Mouse (Mus musculus) hindbrain, embryonic 15.5 days (tissue): Measurements from ENCODE around the gene Hax1. TPM values are rescaled to one million over a fixed set of nuclear protein-coding genes. Genes with fewer than 3 reads are reported as not detected.

ENCODE experiments used
- ATAC-seq: fragments of 200-750 bp; cut with Nextera tagmentation; 2 replicates; pipeline ENCODE4 v1.8.0; 2017; ENCODE audit warnings: low read depth, moderate number of reproducible peaks, moderate TSS enrichment; ENCODE audit not compliant: low FRiP score
- H3K27ac ChIP-seq: fragments of 300-500 bp; sonication (generic); replicated peaks from 2 replicates; pipeline ENCODE4 v1.5.1; 2015; ENCODE audit warnings: mild to moderate bottlenecking, inconsistent platforms
- H3K27me3 ChIP-seq: fragments of 300-500 bp; sonication (generic); 2 replicates; pipeline ENCODE4 v1.6.1; 2015; ENCODE audit warnings: control low read depth, inconsistent platforms
- H3K36me3 ChIP-seq: fragments of 300-500 bp; sonication (generic); 2 replicates; pipeline ENCODE4 v1.6.1; 2015; ENCODE audit warnings: control low read depth, inconsistent platforms
- H3K4me1 ChIP-seq: fragments of 300-500 bp; sonication (generic); replicated peaks from 2 replicates; pipeline ENCODE4 v1.6.1; 2015; ENCODE audit warnings: control low read depth, inconsistent platforms
- H3K4me2 ChIP-seq: fragments of 300-500 bp; sonication (generic); 2 replicates; pipeline ENCODE4 v1.6.1; 2015; ENCODE audit warnings: moderate library complexity, mild to moderate bottlenecking, inconsistent platforms
- H3K4me3 ChIP-seq: fragments of 300-500 bp; sonication (generic); 2 replicates; pipeline ENCODE4 v1.5.1; 2015; ENCODE audit warnings: mild to moderate bottlenecking, inconsistent platforms
- H3K9ac ChIP-seq: fragments of 300-500 bp; sonication (generic); 2 replicates; pipeline ENCODE4 v1.6.1; 2015; ENCODE audit warnings: inconsistent platforms
- H3K9me3 ChIP-seq: fragments of 300-500 bp; sonication (generic); 2 replicates; pipeline ENCODE4 v1.6.1; 2016; ENCODE audit warnings: control low read depth, inconsistent platforms
- WGBS: fragments of 180-500 bp; shearing (Covaris S2); methylation state at CpG from one replicate; pipeline ENCODE4 v1.1.7; 2015; 5-methylcytosine and 5-hydroxymethylcytosine counted together
- polyA plus RNA-seq: library from polyadenylated mRNA; unstranded; fragments of >200 nt; fragmentation: Nextera tagmentation; extraction: Ambion mirVana; gene quantifications from 2 replicates; pipeline ENCODE4 v1.2.1, GENCODE M21; 2015

Hax1 gene
- polyA plus RNA-seq, 1 experiment from 2014 or later, result 111 TPM

DNA sequence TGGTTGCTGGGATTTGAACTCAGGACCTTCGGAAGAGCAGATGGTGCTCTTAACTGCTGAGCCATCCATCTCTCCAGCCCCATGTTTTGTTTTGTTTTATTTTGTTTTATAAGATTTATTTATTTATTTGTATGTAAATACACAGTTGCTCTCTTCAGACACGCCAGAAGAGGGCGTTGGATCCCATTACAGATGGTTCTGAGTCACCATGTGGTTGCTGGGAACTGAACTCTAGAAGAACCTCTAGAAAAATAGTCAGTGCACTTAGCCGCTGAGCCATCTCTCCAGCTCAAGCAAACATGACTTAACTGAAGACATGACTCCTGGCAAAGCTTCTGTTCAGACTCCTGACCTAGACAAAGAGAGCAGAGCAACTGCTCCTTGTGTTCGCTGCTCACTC is 16.2 kb downstream of the Hax1 start:
- Histone ChIP-seq H3K27me3 (peaks cover 3% of the 10 kb centered on the region; the same call in 1 of the 2 replicates), H3K9me3 (no peaks in the 10 kb centered on the region), H3K4me1 (no peaks in the 10 kb centered on the region), H3K27ac (no peak overlapping the region), H3K9ac (no peak overlapping the region), H3K4me2 (no peak overlapping the region), H3K36me3 (no peaks in the 10 kb centered on the region), H3K4me3 (no peak overlapping the region)
- 77% methylated on average over 5 of the region's 5 CpGs for WGBS
- ATAC-seq, result no peak

DNA sequence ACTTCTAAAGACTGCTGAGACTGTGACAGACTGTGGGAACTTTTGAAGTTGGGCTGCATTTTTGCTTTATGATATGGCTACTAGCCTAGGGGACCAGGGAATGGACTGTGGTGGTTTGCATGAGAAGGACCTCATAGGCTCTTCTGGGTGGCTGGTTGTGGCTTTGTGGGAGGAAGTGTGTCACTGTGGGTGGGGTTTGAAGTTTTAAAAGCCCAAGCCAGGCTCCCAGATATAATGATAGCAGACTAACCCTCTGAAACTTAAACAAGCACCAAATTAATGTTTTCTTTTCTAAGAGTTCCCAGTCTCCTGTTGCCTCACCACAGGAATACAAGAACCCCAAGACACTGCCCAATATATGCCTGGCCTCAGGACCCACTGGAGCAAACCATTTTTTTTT is 21.7 kb downstream of the Hax1 start:
- no peak overlapping the region for H3K4me3 ChIP-seq
- H3K9me3 ChIP-seq, result no peaks in the 10 kb centered on the region
- no peak overlapping the region for H3K9ac ChIP-seq
- H3K4me2 ChIP-seq, result no peak overlapping the region
- ATAC-seq, result no peak
- peaks cover 3% of the 10 kb centered on the region; the same call in 1 of the 2 replicates for H3K27me3 ChIP-seq
- H3K36me3 ChIP-seq, result no peaks in the 10 kb centered on the region
- no peaks in the 10 kb centered on the region for H3K4me1 ChIP-seq
- no peak overlapping the region for H3K27ac ChIP-seq

DNA sequence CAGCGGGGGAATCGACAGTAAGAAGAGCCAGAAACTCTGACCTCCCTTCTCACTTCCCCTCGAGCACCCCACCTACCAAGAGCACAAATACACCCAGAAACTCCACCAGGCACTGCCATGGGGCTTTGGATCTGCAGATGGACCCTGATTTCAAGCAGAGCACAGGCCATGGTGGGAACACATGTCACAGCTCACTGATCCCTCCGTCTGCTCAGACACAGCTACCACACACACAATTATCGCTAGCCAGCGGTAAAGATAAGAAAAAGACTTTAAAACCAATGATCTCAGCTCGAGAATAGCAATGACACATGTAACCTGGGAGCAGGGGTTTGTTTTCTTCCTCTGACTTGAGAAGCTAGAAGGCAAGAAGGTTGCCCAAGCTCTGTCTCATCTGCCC is 30.1 kb downstream of the Hax1 start:
- Histone ChIP-seq H3K27ac (no peak overlapping the region), H3K9ac (no peak overlapping the region), H3K4me2 (no peak overlapping the region), H3K4me1 (peaks cover 14% of the 10 kb centered on the region), H3K4me3 (no peak overlapping the region), H3K27me3 (no peaks in the 10 kb centered on the region), H3K9me3 (no peaks in the 10 kb centered on the region), H3K36me3 (no peaks in the 10 kb centered on the region)
- no peak for ATAC-seq
- WGBS, result 71% methylated on average over 7 of the region's 7 CpGs

DNA sequence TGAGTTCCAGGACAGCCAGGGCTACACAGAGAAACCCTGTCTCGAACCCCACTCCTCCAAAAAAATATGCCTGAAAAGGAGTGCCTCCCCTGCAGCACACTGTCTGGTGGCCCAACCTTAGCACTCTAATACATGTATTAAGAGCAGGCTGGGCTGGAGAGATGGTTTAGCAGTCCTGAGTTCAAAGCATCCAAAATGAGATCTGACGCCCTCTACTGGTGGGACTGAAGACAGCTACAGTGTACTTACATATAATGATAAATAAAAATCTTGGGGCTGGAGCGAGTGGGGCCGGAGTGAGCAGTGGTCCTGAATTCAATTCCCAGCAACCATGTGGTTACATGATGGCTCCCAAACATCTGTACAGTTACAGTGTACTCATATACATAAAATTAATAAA is 31.6 kb downstream of the Hax1 start:
- H3K27ac ChIP-seq, result no peak overlapping the region
- peaks cover 21% of the 10 kb centered on the region for H3K4me1 ChIP-seq
- no peak for ATAC-seq

DNA sequence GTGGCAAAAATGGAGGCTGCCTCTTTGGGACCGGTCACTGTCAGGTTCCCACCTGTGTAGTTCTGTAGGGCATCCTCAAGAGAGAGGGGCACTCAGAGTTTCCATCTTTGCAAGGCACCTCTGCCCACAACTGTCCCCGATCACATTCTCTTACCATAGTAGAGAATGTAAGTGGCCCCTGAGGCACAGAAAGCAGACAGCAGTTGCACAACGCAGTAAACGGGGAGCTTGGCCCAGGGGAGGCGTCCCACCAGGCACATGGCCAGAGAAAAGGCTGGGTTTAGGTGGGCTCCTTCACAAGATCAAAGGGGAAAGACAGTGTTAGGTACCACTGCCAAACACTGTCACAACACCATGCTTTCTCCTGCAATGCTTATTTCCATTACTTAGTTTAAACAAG is 32.6 kb downstream of the Hax1 start:
- Histone ChIP-seq H3K27ac (no peak overlapping the region), H3K4me3 (no peak overlapping the region), H3K36me3 (no peaks in the 10 kb centered on the region), H3K9ac (no peak overlapping the region), H3K4me1 (peaks cover 30% of the 10 kb centered on the region), H3K9me3 (no peaks in the 10 kb centered on the region), H3K27me3 (no peaks in the 10 kb centered on the region), H3K4me2 (no peak overlapping the region)
- 87% methylated on average over 5 of the region's 5 CpGs for WGBS
- no peak for ATAC-seq

More for the DNA sequence above, 31.6 kb downstream of the Hax1 start:
- Histone ChIP-seq H3K9me3 (no peaks in the 10 kb centered on the region), H3K36me3 (no peaks in the 10 kb centered on the region), H3K4me3 (no peak overlapping the region), H3K9ac (no peak overlapping the region), H3K27me3 (no peaks in the 10 kb centered on the region), H3K4me2 (no peak overlapping the region)
- WGBS, result 75% methylated on average over 4 of the region's 4 CpGs

DNA sequence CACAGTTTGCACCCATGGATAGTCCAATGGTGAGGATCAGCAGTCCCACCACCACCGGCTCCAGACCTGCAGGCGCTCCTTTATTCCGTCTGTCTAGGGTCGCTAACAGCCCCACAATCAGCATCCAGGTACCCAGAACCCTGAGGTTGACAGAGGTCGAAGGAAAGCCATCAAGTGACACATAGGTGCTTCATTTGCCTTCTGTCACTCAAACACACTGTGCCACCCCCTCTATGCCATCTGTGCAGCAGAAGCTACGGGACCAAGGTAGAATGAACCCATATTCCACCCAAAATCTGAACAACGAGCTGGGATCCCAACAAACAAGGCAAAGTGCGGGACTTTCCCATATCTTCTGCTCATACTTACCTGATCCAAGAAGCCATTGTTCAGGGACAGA is 33.0 kb downstream of the Hax1 start:
- no peaks in the 10 kb centered on the region for H3K27me3 ChIP-seq
- H3K4me2 ChIP-seq, result no peak overlapping the region
- H3K9ac ChIP-seq, result no peak overlapping the region
- H3K27ac ChIP-seq, result no peak overlapping the region
- no peaks in the 10 kb centered on the region for H3K36me3 ChIP-seq
- no peak for ATAC-seq
- H3K4me3 ChIP-seq, result no peak overlapping the region
- no peaks in the 10 kb centered on the region for H3K9me3 ChIP-seq
- H3K4me1 ChIP-seq, result peaks cover 34% of the 10 kb centered on the region
- 97% methylated on average over 8 of the region's 8 CpGs for WGBS

DNA sequence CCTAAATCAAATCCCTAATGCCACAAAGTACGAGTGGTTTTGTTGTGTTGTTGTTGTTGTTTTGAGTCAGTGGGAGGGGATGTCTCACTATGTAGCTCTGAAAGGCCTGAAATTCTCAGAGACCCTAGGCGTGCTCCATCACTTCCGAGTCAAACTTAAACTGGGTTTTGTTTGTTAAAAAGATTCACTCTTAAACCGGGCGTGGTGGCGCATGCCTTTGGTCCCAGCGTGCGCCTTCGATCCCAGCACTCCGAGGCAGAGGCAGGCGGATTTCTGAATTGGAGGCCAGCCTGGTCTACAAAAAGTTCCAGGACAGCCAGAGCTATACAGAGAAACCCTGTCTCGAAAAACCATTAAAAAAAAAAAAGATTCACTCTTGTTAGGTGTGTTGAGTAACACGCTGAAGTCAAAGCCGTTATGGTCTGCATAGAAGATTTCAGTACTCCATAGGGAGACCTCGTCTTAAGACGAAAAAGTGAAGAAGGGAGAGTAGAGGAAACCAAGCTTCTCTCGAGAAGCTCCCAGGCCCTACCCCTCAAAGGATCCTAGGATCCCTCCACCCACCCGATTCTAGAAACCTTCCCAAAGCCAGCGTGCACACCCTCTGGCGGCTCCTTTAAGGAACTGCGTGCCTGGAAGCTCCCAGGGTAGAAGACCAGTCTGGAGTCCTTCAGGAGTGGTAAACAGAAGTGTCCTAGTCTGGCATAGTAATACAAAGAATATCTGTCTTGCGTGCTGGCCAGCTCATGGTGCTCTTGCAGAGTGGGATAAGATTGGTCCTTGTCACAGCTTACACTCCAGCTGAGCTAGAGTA is 34.4 kb downstream of the Hax1 start:
- Histone ChIP-seq H3K4me1 (peaks cover 46% of the 10 kb centered on the region), H3K27me3 (no peaks in the 10 kb centered on the region), H3K27ac (peak overlapping the region; percentile 94), H3K4me2 (peak overlapping the region; percentile 84), H3K4me3 (peak overlapping the region; percentile 98), H3K9me3 (no peaks in the 10 kb centered on the region), H3K36me3 (0 out of 2 replicates have a peak, but pooled peaks cover under 1% of the 10 kb centered on the region), H3K9ac (peak overlapping the region; percentile 96)
- no peak for ATAC-seq
- 32% methylated on average over 22 of the region's 22 CpGs for WGBS

DNA sequence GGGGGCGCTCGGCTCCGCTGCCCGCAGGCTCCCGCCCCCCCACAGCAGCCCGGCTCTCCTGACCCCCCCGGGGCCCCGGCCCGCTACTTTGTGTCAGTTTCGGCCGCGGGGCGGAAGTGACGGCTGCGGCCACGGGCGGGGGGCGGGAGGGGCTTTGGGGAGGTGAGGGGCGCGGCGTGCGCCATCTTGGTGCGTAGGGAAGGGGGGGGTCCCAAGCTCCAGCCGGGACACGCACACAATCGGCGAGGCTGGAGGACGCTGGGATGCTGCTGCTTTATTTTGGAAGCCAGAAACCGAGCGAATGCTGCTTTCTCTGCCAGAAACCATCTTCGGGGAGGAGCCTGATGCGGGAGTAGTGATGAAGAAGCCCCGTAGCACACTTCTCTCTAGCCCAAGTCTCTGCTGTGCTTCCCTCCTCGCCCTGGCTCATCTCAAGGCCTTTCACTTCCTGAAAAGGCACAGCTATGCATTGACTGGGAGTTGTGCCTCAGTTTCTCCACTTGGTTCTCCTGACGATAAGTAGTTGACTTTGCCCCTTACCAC is 35.3 kb downstream of the Hax1 start, which contains the start of gene Atp8b2:
Gene Atp8b2, minus strand, starts transcription at position 288 of the 543 bp plus-strand sequence.
- Histone ChIP-seq H3K4me2 (peak within 1 kb of the TSS; percentile 84), H3K27ac (peak within 1 kb of the TSS; percentile 94), H3K27me3 (no peaks in the 10 kb centered on the region), H3K9ac (peak within 1 kb of the TSS; percentile 96), H3K36me3 (peaks cover 5% of the 10 kb centered on the region), H3K4me1 (peaks cover 55% of the 10 kb centered on the region), H3K9me3 (no peaks in the 10 kb centered on the region), H3K4me3 (peak within 1 kb of the TSS; percentile 98)
- peak; percentile 60 for ATAC-seq
- WGBS, result under 1% methylated on average over 35 of the region's 35 CpGs

DNA sequence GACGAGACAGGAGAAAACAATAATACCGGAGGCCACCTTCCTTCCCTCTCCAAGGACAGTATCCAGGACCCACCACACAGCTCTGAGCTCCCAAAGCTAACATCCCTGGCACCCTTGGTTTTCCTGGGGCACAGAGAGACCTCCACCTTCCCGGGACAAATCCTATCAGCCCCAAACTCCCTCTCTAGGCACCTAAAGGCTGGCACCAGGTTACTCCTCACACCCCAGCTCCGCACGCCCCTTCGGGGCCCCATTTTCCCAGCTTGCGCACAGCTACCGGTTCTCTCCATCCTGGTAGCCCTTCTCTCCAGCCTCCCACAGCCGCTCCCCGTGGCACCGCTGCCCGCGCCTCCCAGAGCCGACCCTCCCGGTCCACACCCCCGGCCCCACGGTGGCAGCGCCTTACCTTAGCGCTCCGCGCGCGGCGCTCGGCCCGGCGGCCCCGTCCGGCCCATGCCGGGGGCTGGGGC is 35.8 kb downstream of the Hax1 start:
- Histone ChIP-seq H3K36me3 (peaks cover 10% of the 10 kb centered on the region), H3K9ac (peak overlapping the region; percentile 96), H3K4me2 (peak overlapping the region; percentile 84), H3K4me3 (peak overlapping the region; percentile 98), H3K27me3 (no peaks in the 10 kb centered on the region), H3K4me1 (peaks cover 56% of the 10 kb centered on the region), H3K27ac (peak overlapping the region; percentile 94), H3K9me3 (no peaks in the 10 kb centered on the region)
- ATAC-seq, result peak; percentile 31
- WGBS, result 0% methylated on average over 30 of the region's 30 CpGs

DNA sequence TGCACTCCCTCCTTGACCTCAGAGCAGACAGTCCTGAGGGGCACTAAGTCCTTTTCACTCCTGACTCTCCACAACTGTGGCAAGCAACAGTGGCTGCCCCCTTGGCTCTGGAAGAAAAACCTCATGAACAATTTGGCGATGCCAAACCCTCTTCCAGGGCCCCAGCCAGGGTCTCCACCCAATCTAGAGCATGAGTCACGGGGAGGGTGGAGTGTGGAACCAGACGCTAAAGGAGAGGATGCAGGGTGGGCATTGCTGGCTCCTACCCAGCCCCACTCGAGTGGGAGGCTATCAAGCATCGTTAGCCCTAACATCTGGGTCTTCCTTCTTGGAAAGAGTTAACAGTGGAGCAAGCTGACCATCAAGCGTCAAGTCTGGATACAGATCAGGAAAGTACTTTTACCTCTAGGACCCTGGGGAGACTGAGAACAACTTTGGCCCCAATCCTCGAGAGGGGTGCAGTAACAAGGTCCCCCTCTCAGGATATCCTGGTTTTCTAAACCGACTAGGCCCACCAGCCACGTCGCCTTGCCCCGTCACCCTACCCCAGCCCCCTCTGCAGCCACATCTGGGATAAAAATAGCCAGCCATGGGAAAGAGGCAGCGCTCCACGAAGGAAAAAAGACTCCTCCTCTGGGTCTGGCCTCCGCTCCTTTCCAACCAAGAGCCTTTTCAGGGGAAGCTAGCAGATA is 36.4 kb downstream of the Hax1 start:
- peak overlapping the region; percentile 96 for H3K9ac ChIP-seq
- peak overlapping the region; percentile 94 for H3K27ac ChIP-seq
- H3K4me1 ChIP-seq, result peaks cover 56% of the 10 kb centered on the region
- H3K9me3 ChIP-seq, result no peaks in the 10 kb centered on the region
- peaks cover 15% of the 10 kb centered on the region for H3K36me3 ChIP-seq
- H3K4me2 ChIP-seq, result peak overlapping the region; percentile 84
- H3K27me3 ChIP-seq, result no peaks in the 10 kb centered on the region
- no peak for ATAC-seq
- WGBS, result 6% methylated on average over 14 of the region's 14 CpGs
- peak overlapping the region; percentile 98 for H3K4me3 ChIP-seq

DNA sequence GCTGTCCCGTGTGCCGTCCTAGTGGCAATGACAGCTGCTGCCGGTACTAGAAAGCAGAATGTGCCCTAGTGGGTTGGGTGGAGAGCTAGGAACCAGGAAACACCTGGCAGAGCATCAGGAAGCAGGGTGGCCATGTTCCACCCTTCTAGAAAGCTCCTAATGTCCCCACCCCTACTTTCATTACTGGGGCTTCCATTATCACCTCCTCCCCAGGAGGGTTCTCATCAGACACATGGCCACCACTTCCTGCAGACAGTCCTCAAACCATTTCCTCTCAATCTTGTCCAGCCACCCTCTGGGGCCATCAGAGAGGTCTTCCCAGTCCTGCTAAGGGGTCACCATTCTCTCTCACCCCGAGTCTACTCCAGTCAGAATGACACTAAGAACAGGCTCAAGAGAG is 37.1 kb downstream of the Hax1 start:
- 0 out of 2 replicates have a peak overlapping the region, but pooled peaks have one; percentile 51 for H3K27ac ChIP-seq
- H3K27me3 ChIP-seq, result no peaks in the 10 kb centered on the region
- H3K4me3 ChIP-seq, result peak overlapping the region; percentile 98
- H3K9ac ChIP-seq, result 0 out of 2 replicates have a peak overlapping the region, but pooled peaks have one; percentile 77
- peaks cover 56% of the 10 kb centered on the region for H3K4me1 ChIP-seq
- peak overlapping the region; percentile 84 for H3K4me2 ChIP-seq
- ATAC-seq, result no peak
- peaks cover 23% of the 10 kb centered on the region for H3K36me3 ChIP-seq
- WGBS, result 41% methylated on average over 4 of the region's 4 CpGs
- no peaks in the 10 kb centered on the region for H3K9me3 ChIP-seq

DNA sequence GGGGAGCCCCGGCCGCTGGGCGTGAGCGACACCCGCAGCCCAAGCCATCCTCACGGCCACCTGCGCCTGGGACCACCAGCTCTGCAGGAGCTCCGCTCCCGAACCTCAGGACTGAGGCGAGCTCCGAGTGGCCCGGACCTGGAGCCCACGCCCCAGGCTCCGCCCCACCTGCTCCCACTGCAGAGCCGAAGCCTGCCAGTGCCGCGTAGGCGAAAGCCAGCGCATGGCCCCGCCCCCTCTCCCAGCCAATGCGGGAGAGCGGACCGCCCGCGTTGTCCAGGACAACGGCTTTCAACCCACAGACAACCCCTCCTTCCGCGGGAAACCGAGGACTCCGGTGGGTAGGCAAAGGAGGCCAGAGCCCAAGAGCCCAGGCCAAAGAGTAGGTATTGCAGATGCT is 38.1 kb downstream of the Hax1 start:
- WGBS, result 0% methylated on average over 30 of the region's 30 CpGs
- Histone ChIP-seq H3K4me2 (peak overlapping the region; percentile 84), H3K36me3 (peaks cover 33% of the 10 kb centered on the region), H3K9me3 (no peaks in the 10 kb centered on the region), H3K4me3 (peak overlapping the region; percentile 98), H3K27ac (peak overlapping the region; percentile 74), H3K4me1 (peaks cover 56% of the 10 kb centered on the region), H3K27me3 (no peaks in the 10 kb centered on the region), H3K9ac (peak overlapping the region; percentile 77)
- peak; percentile 92 for ATAC-seq
